Mouse (Mus musculus): ENCODE measurements around the gene Bcr.

GRCm38 (mm10) chr10:75094338-75094737, 33.9 kb downstream of the Bcr start:
- TF ChIP-seq CTCF (IDR thresholded peaks at IDR 0.05; ENCODE audit: control insufficient read depth, insufficient read depth, insufficient replicate concordance, low read depth, low read length): no peak
- TF ChIP-seq POLR2A (IDR thresholded peaks at IDR 0.05; ENCODE audit: control insufficient read depth, low read depth, low read length): no peak

Measured in testis, adult 2 months (tissue).